Mouse (Mus musculus) ovary, postnatal 10 days (tissue): ENCODE data around the gene Slc2a10.

Experiments
- DNase-seq: peaks from one replicate; pipeline ENCODE4 v3.0.0; 2022; ENCODE audit warnings: low spot score

Slc2a10 gene

GRCm38 (mm10) chr2:165503259-165504203 is at the start of gene Slc2a10:
Gene Slc2a10, plus strand, starts transcription at chr2:165503787.
- peak; percentile 39 for DNase-seq

DNA sequence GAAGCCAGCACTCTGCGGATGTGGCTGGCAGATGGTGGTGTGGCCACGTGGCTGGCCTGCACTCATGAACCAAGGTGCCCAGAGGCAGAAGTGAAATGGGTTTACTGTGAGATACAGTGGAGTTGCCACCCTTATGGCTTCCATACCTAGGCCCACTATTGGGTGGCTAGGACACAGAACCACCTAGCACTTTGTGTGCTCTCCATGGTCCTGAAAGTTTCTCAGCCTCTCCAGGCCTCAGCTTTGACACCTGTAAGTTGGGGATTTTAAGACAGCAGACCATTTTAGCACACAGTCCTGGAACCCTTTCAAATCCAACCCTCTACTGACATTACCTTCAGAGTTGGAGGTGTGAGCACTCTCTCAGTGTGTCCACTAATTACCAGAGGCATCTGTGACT is 46.9 kb upstream of the Slc2a10 start:
- DNase-seq = no peak

DNA sequence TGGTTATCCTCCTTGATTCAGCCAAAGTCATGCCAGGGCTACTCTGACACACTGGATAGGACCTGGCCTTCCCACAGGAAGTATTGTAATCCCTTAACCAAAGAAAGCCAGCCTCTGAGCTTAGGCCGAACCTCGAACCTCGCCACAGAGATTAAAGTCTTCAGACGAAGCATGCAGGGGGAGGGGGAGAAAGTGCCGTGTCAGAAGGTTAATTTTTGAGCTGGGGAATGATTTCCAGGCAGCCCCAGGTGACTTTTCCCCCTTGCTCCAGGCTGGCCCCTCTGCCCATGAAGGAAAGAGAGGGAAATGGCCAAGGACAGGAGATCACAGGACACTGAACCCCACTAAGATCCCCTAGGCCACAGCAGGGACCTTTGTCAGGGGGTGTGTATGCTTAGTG is 45.4 kb upstream of the Slc2a10 start:
- no peak for DNase-seq

- DNase-seq = no peak
These were observed 43.9 kb upstream of the Slc2a10 start for GRCm38 (mm10) chr2:165459663-165460062.

DNA sequence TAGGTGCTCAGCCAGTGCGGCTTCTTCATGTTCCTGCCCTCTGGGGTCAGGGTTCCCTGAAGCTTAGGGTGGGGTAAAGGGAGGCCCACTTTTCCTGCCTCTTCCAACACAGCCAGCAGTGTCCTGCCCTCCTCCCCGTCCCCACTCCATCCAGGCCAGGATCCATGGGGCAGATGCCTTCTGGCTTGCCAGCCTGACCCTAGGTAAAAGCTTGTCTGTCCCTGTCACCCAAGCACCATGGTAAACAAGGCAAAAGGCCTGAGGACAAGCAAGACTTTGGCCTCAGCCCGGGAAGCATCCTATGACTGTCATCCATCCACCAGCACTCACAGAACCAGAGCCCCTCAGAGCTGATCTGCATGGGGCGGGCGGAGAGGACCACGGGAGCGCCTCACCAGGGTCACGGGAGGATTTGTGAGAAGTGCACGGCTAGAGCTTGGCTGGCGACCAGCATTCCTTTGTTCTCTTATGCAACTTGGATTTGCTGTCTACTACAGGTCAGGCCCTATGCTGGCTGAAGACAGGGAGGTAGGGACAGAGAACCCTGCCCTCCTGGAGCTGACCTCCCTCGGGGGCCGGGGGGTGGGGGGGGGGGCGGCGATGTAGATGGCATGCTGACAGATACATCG is 35.6 kb upstream of the Slc2a10 start:
- DNase-seq = no peak

DNA sequence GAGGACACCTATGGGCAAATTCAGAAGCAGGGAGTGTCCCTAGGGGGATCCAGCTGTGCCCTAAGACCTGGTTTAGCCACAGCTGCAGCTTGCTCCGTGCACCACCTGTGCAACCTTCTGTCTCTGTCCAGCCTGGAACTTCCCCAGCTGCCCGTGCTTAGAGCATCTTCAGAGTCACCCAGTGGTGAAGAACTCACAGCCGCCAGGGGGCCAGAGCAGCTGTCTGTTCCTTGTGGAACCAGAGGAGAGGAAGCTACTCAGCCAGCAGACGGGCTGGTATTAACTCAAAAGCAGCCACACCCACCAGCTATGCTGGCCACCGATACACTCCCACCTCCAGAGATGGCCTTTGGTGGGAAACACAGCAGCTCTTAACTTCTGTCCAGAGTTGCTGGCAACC is 33.4 kb upstream of the Slc2a10 start:
- DNase-seq = no peak

DNA sequence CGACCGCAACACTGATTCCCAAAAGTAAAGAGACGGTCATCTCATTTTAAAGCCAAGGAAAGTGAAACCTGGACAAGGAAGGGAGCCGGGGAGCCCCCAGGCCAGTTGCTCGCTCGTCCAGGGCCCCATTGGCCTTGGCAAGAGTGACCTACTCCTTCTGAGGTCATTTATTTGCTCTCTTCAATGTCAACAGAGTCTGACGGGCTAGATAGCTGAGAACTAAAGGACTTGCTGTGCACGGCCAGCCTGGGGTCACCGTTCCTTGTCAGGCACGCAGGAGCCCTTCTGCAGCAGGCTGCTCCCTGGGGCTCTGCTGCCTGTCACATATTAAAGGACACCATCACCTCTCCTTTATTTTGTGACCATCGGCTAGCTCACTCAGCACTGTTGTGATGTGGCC is 31.6 kb upstream of the Slc2a10 start:
- no peak for DNase-seq

GRCm38 (mm10) chr2:165473003-165473402 is 30.6 kb upstream of the Slc2a10 start, which contains the start of gene Slc13a3:
Gene Slc13a3, minus strand, starts transcription at chr2:165473230.
- DNase-seq = no peak

DNA sequence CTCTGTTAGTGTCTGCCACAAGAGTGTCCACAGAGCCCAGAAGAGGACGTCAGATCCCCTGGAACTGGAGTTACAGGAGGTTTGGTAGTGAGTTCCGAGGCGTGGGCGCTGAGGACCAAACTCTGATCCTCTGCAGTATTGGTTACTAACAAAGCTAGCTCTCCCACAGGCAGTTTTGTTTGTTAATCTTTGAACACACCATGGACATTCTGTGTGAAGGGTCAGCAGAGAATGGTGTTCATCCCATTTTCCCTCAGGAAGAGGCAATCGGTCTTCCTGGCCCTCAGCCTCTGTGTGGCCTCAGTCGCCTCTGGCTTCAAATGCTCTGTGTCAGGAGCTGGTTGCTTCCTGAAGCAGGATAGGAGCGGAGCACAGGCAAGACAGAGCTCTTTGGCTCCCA is 28.2 kb upstream of the Slc2a10 start:
- no peak for DNase-seq

GRCm38 (mm10) chr2:165475850-165476249 is 27.7 kb upstream of the Slc2a10 start:
- DNase-seq = no peak

DNA sequence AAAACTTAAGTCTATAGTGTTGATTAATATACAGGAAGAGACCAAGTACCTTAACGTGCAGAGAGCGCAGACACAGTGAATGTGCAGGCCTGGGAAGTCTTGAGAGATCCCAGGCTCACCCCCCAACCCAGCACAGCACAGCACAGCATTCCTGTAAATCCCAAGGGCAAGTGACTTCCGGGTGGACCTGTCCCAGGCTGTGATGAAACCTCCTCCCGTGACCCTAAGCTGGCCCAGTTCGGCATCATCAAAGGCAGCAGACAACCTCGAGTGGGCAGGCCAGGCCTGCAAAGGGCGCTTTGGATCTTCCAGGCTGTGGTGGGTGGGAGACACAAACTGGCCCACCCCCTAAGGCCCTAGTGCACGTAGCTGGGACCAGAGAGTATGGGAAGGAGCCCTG is 21.6 kb upstream of the Slc2a10 start:
- no peak for DNase-seq

GRCm38 (mm10) chr2:165484152-165484551 is 19.4 kb upstream of the Slc2a10 start:
- DNase-seq = no peak

GRCm38 (mm10) chr2:165485826-165486225 is 17.8 kb upstream of the Slc2a10 start:
- no peak for DNase-seq

DNA sequence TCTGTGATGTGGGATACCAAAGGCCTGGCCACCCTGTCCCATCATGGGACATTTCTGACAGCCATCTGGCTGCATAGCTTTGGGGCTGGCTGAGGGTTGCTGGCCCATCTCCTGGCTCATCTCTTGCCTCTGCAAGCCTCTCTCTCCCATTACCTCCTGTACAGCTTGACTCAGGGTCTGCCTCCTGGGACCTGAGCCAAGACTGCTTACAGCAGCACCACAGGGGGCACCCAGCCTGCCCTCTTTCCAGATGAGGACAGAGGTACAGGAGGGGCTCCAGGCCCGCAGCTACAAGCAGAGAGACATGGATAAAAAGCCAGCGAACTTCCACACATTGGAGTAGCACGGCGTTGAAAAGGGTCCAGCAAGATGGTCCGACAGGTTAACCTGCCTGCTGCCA is 17.2 kb upstream of the Slc2a10 start:
- DNase-seq = no peak

- DNase-seq = peak; percentile 13
These were observed 16.6 kb upstream of the Slc2a10 start for GRCm38 (mm10) chr2:165486881-165487535.

- DNase-seq = peak; percentile 58
These were observed 10.7 kb upstream of the Slc2a10 start, which contains the start of gene Trp53rka for GRCm38 (mm10) chr2:165492648-165493553. Gene Trp53rka, minus strand, starts transcription at chr2:165493324.

DNA sequence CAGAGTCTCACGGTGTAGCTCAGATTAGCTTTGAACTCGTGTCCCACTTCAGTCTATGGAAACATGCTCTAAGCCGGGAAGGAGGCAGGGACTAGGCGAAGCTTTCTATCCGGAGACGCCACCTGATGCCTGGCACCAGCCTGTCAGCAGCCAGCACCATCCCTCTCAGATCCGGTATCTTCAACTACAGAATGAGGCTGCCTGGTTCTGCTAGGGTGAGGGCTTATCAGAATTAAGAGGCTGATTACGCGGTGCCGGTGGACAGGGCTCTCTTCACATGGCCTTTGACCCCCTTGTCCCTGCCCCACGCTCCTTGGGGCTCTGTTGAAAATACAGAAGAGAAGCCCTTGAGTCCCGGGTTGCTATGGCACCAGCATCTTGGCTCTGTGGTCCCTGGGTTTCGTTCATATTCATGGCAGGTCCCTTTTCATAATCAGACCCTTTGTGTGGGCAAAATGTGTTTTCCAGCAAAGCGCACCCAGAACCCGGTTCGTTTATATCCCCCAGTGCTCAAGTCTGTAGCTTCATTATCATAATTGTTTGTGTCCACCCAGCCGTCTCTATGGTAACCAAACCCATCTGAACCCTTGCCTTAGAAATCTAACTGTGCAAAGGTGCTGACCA is 9.9 kb upstream of the Slc2a10 start:
- DNase-seq = no peak

DNA sequence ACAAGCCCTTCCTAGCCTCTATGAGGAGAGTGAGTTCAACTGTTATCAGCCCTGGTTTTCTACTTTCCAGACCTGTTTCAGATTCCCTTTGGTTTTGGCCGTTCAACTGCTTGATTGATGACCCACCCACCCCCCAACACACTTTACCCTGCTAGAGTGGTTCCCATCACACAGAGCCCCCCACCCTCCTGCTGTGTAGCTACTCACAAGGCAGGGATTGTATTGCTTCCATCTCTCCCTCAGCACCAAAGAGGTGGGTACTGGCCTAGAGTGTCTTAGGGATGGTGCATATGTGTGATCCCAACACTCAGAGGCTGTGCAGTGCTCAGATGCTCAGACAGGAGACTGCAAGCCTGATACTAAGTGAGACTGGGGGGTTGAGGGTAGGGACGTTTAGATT is 9.1 kb upstream of the Slc2a10 start:
- no peak for DNase-seq

DNA sequence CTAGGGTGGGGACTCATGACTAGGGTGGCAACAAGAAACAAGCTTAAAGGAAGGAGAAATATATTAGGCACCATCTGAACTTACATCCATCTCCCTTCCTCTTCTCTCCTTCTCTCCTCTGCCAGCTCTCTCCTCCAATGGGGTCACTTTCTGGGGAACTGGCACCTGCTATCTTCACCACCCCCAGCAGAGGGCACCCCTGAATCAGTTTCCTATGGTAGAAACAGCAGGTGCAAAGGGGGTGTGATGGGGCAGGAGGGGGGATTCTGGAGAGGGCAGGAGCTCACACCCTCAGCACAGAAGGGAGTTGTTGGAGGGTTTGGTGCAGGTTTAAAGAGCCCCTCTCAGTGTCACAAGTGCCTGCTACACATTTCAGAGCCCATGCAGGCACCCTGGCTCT is 7.3 kb upstream of the Slc2a10 start:
- no peak for DNase-seq

- no peak for DNase-seq
These were observed 5.8 kb upstream of the Slc2a10 start for GRCm38 (mm10) chr2:165497706-165498275.

GRCm38 (mm10) chr2:165498816-165499215 is 4.8 kb upstream of the Slc2a10 start:
- no peak for DNase-seq
